Mouse (Mus musculus): ENCODE data around the gene Mbd4. TPM values are rescaled to one million over a fixed set of nuclear protein-coding genes. Genes with fewer than 3 reads are reported as not detected.
A peak's percentile ranks its signal among the peaks of the same experiment; 100 is the strongest.

Gene Mbd4
- polyA plus RNA-seq, 1 experiment from 2014 or later: 24.6 TPM

DNA sequence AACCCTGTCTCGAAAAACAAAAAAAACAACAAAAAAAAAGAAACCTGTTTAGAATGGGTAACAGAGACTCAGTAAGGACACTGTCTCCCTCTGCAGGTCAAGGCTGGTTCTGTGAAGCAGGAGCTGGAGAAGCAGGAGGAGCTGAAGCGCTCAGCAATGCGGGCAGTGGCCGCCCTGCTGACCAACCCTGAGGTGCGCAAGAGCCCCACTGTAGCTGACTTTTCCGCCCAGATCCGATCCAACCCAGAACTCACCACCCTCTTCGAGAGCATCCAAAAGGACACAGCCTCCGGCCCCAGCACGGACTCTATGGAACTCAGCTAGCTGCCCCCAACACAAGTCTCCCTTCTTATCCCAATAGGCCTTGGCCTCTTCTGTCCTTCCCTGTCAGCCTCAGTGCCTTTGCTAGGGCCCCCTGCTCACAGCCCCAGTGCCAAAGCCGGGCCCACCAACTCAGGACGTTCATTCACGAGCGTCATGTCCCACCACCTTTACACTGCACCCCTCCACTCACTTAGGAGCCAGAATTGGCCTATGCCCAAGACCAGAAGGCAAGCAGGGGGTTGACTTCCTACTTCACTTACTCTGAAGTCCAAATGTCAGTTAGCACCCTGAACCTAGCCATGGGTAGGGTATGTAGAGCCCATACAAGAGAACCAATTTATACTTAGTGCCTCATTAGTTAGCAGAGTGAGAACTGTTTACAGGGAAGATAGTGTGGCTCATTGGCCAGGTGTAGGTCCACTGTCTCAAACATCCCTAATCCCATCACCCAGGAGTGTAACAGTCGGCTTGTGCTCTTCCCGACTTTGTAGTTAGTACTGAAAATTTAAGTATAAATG, 49.4 kb downstream of the Mbd4 start:
- H3K27me3 ChIP-seq (ENCODE audit: insufficient read depth, poor library complexity, severe bottlenecking): no peaks in the 10 kb centered on the region
- peak; percentile 72 for DNase-seq (ENCODE audit: low spot score)
- H3K4me1 ChIP-seq (replicated peaks): peaks cover 19% of the 10 kb centered on the region
- H3K36me3 ChIP-seq: peaks cover 90% of the 10 kb centered on the region
- no peaks in the 10 kb centered on the region for H3K9me3 ChIP-seq
- 50% methylated on average over 16 of the region's 16 CpGs for WGBS
- no peak overlapping the region for H3K4me3 ChIP-seq
- no peak overlapping the region for H3K27ac ChIP-seq

DNA sequence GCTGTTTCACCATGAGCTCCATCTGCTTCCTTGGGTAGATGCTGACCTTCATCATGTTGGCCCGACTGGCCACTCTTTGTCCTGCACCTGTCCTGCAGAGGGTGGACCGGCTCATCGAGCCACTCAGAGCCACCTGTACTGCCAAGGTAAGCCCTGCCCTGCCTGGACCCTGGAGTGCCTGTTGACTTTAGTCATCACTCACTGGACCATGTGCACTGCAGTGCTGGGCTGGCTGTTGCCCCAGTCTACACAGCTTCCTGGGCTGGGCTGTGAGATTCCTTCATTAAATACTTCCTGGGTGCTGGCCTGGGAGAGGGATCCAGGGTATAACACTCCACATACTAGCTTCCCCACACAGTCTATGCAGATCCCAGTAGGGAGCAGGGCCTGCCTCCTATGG, 51.4 kb downstream of the Mbd4 start:
- Histone ChIP-seq H3K4me1 (replicated peaks) (peaks cover 10% of the 10 kb centered on the region), H3K36me3 (peaks cover 99% of the 10 kb centered on the region), H3K9me3 (no peaks in the 10 kb centered on the region), H3K4me3 (no peak overlapping the region), H3K27me3 (ENCODE audit: insufficient read depth, poor library complexity, severe bottlenecking) (no peaks in the 10 kb centered on the region), H3K27ac (no peak overlapping the region)
- no peak for DNase-seq (ENCODE audit: low spot score)
- 99% methylated on average over 3 of the region's 3 CpGs for WGBS

DNA sequence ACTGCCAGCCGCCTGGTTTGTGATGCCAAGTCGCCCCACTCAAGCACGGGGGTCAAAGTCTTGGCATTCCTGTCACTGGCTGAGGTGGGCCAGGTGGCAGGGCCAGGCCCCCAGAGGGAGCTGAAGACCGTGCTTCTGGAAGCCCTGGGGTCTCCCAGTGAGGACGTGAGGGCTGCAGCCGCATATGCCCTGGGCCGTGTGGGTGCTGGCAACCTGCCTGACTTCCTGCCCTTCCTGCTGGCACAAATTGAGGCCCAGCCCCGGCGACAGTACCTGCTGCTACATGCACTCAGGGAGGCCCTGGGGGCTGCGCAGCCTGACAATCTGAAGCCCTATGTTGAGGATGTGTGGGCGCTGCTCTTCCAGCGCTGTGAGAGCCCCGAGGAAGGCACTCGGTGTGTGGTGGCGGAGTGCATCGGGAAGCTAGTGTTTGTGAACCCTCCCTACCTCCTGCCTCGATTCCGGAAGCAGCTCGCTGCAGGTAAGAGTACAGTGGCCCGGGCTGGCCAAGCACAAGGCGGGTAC, 60.4 kb downstream of the Mbd4 start:
- 93% methylated on average over 21 of the region's 21 CpGs for WGBS
- H3K36me3 ChIP-seq: peaks cover 100% of the 10 kb centered on the region
- no peak overlapping the region for H3K27ac ChIP-seq
- H3K4me1 ChIP-seq (replicated peaks): no peaks in the 10 kb centered on the region
- H3K4me3 ChIP-seq: no peak overlapping the region
- no peaks in the 10 kb centered on the region for H3K27me3 ChIP-seq (ENCODE audit: insufficient read depth, poor library complexity, severe bottlenecking)
- DNase-seq (ENCODE audit: low spot score): no peak
- H3K9me3 ChIP-seq: no peaks in the 10 kb centered on the region

DNA sequence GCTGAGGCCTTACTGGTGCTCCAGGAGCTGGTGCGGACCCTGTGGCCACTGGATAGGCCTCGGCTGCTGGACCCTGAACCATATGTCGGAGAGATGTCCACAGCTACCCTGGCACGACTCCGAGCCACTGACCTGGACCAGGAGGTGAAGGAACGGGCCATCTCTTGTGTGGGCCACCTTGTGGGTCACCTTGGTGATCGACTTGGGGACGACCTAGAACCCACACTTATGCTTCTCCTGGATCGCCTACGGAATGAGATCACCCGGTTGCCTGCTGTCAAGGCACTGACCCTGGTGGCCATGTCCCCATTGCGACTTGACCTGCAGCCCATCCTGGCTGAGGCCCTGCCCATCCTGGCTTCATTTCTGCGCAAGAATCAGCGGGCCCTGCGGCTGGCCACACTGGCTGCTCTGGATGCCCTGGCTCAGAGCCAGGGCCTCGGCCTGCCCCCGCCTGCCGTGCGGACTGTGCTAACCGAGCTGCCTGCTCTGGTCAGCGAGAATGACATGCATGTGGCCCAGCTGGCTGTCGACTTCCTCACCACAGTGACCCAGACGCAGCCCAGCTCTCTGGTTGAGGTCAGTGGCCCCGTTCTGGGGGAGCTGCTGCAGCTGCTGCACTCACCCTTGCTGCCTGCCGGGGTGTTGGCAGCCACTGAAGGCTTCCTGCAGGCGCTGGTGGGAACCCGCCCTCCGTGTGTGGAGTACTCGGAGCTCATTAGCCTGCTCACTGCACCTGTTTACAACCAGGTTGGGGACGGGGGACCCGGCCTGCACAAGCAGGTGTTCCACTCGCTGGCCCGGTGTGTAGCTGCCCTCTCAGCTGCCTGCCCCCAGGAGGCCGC, 61.1 kb downstream of the Mbd4 start:
- H3K27ac ChIP-seq: no peak overlapping the region
- H3K4me3 ChIP-seq: no peak overlapping the region
- no peaks in the 10 kb centered on the region for H3K9me3 ChIP-seq
- H3K27me3 ChIP-seq (ENCODE audit: insufficient read depth, poor library complexity, severe bottlenecking): no peaks in the 10 kb centered on the region
- 91% methylated on average over 34 of the region's 34 CpGs for WGBS
- DNase-seq (ENCODE audit: low spot score): no peak
- H3K4me1 ChIP-seq (replicated peaks): no peaks in the 10 kb centered on the region
- peaks cover 100% of the 10 kb centered on the region for H3K36me3 ChIP-seq

DNA sequence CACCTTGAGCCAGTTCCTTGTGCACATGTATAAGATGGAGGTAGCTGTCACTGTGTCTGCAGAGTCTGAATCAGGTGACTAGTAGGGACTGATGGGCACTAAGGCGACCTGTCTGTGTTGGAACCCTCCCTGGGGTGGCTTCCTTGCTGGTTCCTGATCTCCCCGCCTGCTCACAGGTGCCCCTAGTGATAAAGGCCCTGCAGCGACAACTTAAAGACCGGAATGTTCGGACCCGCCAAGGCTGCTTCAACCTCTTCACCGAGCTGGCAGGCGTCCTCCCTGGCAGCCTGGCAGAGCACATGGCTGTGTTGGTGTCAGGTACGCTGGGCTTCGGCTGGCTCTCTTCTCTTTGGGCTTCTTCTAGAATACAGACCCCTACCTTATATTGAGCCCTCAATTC, 62.2 kb downstream of the Mbd4 start:
- no peaks in the 10 kb centered on the region for H3K9me3 ChIP-seq
- H3K4me3 ChIP-seq: no peak overlapping the region
- WGBS: 87% methylated on average over 10 of the region's 10 CpGs
- peaks cover 100% of the 10 kb centered on the region for H3K36me3 ChIP-seq
- H3K27ac ChIP-seq: no peak overlapping the region
- no peaks in the 10 kb centered on the region for H3K4me1 ChIP-seq (replicated peaks)
- H3K27me3 ChIP-seq (ENCODE audit: insufficient read depth, poor library complexity, severe bottlenecking): no peaks in the 10 kb centered on the region
- no peak for DNase-seq (ENCODE audit: low spot score)

Other genes with a start within 250 kb of the Mbd4 start
- 116 and 135 TPM in 2 replicates for gene Raf1, start 176.7 kb downstream of the Mbd4 start, polyA plus RNA-seq (2016; fragmentation: Nextera tagmentation; extraction: Ambion mirVana)
- 2.2 and 3.2 TPM in 2 replicates for gene Tmem40, start 91.0 kb downstream of the Mbd4 start, polyA plus RNA-seq (2016; fragmentation: Nextera tagmentation; extraction: Ambion mirVana)
- 51.1 and 53.9 TPM in 2 replicates for gene Cand2, start 78.8 kb downstream of the Mbd4 start, polyA plus RNA-seq (2016; fragmentation: Nextera tagmentation; extraction: Ambion mirVana)
- 1,744 and 1,823 TPM in 2 replicates for gene Rpl32, start 44.6 kb downstream of the Mbd4 start, polyA plus RNA-seq (2016; fragmentation: Nextera tagmentation; extraction: Ambion mirVana)
- gene Efcab12, start 15.0 kb downstream of the Mbd4 start, polyA plus RNA-seq (2016; fragmentation: Nextera tagmentation; extraction: Ambion mirVana): 1.6 and 2.3 TPM in 2 replicates
- 28.8 and 30.6 TPM in 2 replicates for gene Ift122, start 99 bp upstream of the Mbd4 start, polyA plus RNA-seq (2016; fragmentation: Nextera tagmentation; extraction: Ambion mirVana)
- 0.20 and 0.37 TPM in 2 replicates for gene Rho, start 78.4 kb upstream of the Mbd4 start, polyA plus RNA-seq (2016; fragmentation: Nextera tagmentation; extraction: Ambion mirVana)
- gene H1foo, start 91.6 kb upstream of the Mbd4 start, polyA plus RNA-seq (2016; fragmentation: Nextera tagmentation; extraction: Ambion mirVana): not detected in 2 replicates
- 24.6 and 28.5 TPM in 2 replicates for gene Plxnd1, start 141.6 kb upstream of the Mbd4 start, polyA plus RNA-seq (2016; fragmentation: Nextera tagmentation; extraction: Ambion mirVana)

Measured in hindbrain, embryonic 10.5 days (tissue).